Mouse (Mus musculus): Measurements from ENCODE around the gene Gm9736.
"Not testable (repeated sequence)": the region's sequence is repeated elsewhere in the genome, so short reads cannot be mapped to it uniquely, and the experiment has no call there.

- not testable (repeated sequence) for TF ChIP-seq FLI1 (IDR thresholded peaks at IDR 0.05; ENCODE audit: low read length); GATA1 (IDR thresholded peaks at IDR 0.05; ENCODE audit: borderline replicate concordance, low read length)
These were observed 21.0 kb upstream of the Gm9736 start for GRCm38 (mm10) chr10:77772142-77772541.

All from megakaryocyte, embryonic 14.5 days (primary cell).